Mouse (Mus musculus) small intestine, adult 2 months (tissue): ENCODE measurements around the gene Tbccd1.

Source experiments
- CTCF ChIP-seq: fragments of 200-500 bp; IDR thresholded peaks from 2 replicates; pipeline ENCODE4 v1.5.1; 2012; ENCODE audit warnings: low read depth, mild to moderate bottlenecking, control low read depth, inconsistent platforms, low read length, moderate library complexity, mixed read lengths; ENCODE audit not compliant: insufficient replicate concordance, insufficient read length; ENCODE audit errors: extremely low read depth
- POLR2A ChIP-seq: fragments of 200-500 bp; IDR thresholded peaks from 2 replicates; pipeline ENCODE4 v1.6.1; 2012; ENCODE audit warnings: low read depth, mild to moderate bottlenecking, control low read depth, inconsistent platforms, low read length, moderate library complexity

- TF ChIP-seq CTCF (no peak), POLR2A (no peak)
These were observed 91.9 kb downstream of the Tbccd1 start for GRCm38 (mm10) chr16:22765531-22765930.
